Mouse (Mus musculus): ENCODE measurements around the gene Inmt. TPM values are rescaled to one million over a fixed set of nuclear protein-coding genes. Genes with fewer than 3 reads are reported as not detected.

Gene Inmt
- polyA plus RNA-seq, 2 experiments: 0.09 to 0.13 TPM

- Histone ChIP-seq H3K4me3 (ENCODE audit: insufficient read depth in 1 of 2, low read depth in 2 of 2, low read length in 2 of 2) (no peak overlapping the region), H3K9me3 (ENCODE audit: control insufficient read depth, low read length) (no peaks in the 10 kb centered on the region), H3K27me3 (ENCODE audit: control insufficient read depth, insufficient read depth, low read length) (no peaks in the 10 kb centered on the region), H3K9ac (replicated peaks) (no peak overlapping the region), H3K27ac (no peak overlapping the region), H3K4me1 (replicated peaks; ENCODE audit: control insufficient read depth in 2 of 2, insufficient read depth in 2 of 2, low read length in 1 of 2) (no peaks in the 10 kb centered on the region), H3K36me3 (replicated peaks; ENCODE audit: control insufficient read depth, insufficient read depth, low read depth) (no peaks in the 10 kb centered on the region), H3K4me2 (ENCODE audit: low read depth) (no peak overlapping the region)
- TF ChIP-seq CTCF (IDR thresholded peaks at IDR 0.05; ENCODE audit: low read depth) (no peak), EP300 (IDR thresholded peaks at IDR 0.05; ENCODE audit: low read depth) (no peak)
- no peak for DNase-seq (ENCODE audit: low read depth in 3 of 3, low spot score in 3 of 3)
- 39% methylated on average over 1 of the region's 1 CpGs for WGBS (ENCODE audit: insufficient replicate concordance)
- no peak for ATAC-seq (ENCODE audit: insufficient read depth)
Observed at GRCm38 (mm10) chr6:55159256-55159655, 15.6 kb downstream of the Inmt start.

- ATAC-seq (ENCODE audit: insufficient read depth): no peak
- no peak overlapping the region for H3K9ac ChIP-seq (replicated peaks)
- H3K9me3 ChIP-seq (ENCODE audit: control insufficient read depth, low read length): no peaks in the 10 kb centered on the region
- TF ChIP-seq EP300 (IDR thresholded peaks at IDR 0.05; ENCODE audit: low read depth) (no peak), CTCF (IDR thresholded peaks at IDR 0.05; ENCODE audit: low read depth) (no peak)
- no peaks in the 10 kb centered on the region for H3K27me3 ChIP-seq (ENCODE audit: control insufficient read depth, insufficient read depth, low read length)
- WGBS (ENCODE audit: insufficient replicate concordance): 73% methylated on average over 3 of the region's 3 CpGs
- no peak overlapping the region for H3K27ac ChIP-seq
- no peak overlapping the region for H3K4me3 ChIP-seq (ENCODE audit: insufficient read depth in 1 of 2, low read depth in 2 of 2, low read length in 2 of 2)
- DNase-seq (ENCODE audit: low read depth in 3 of 3, low spot score in 3 of 3): no peak
- H3K4me2 ChIP-seq (ENCODE audit: low read depth): no peak overlapping the region
- peaks cover 0 to 5% of the 10 kb centered on the region in 2 experiments; a peak in 2 of 4 replicates for H3K4me1 ChIP-seq (replicated peaks; ENCODE audit: control insufficient read depth in 2 of 2, insufficient read depth in 2 of 2, low read length in 1 of 2)
- H3K36me3 ChIP-seq (replicated peaks; ENCODE audit: control insufficient read depth, insufficient read depth, low read depth): no peaks in the 10 kb centered on the region
Observed at GRCm38 (mm10) chr6:55152226-55152625, 22.6 kb downstream of the Inmt start.

- 51% methylated on average over 4 of the region's 4 CpGs for WGBS (ENCODE audit: insufficient replicate concordance)
- no peaks in the 10 kb centered on the region for H3K27me3 ChIP-seq (ENCODE audit: control insufficient read depth, insufficient read depth, low read length)
- no peak for TF ChIP-seq CTCF (IDR thresholded peaks at IDR 0.05; ENCODE audit: low read depth)
- TF ChIP-seq EP300 (IDR thresholded peaks at IDR 0.05; ENCODE audit: low read depth): no peak
- no peak overlapping the region for H3K27ac ChIP-seq
- no peaks in the 10 kb centered on the region for H3K9me3 ChIP-seq (ENCODE audit: control insufficient read depth, low read length)
- H3K9ac ChIP-seq (replicated peaks): no peak overlapping the region
- H3K4me1 ChIP-seq (replicated peaks; ENCODE audit: control insufficient read depth in 2 of 2, insufficient read depth in 2 of 2, low read length in 1 of 2): peaks cover 0 to 5% of the 10 kb centered on the region in 2 experiments; a peak in 2 of 4 replicates
- H3K4me2 ChIP-seq (ENCODE audit: low read depth): no peak overlapping the region
- no peak overlapping the region for H3K4me3 ChIP-seq (ENCODE audit: insufficient read depth in 1 of 2, low read depth in 2 of 2, low read length in 2 of 2)
- DNase-seq (ENCODE audit: low read depth in 3 of 3, low spot score in 3 of 3): no peak
- no peak for ATAC-seq (ENCODE audit: insufficient read depth)
- no peaks in the 10 kb centered on the region for H3K36me3 ChIP-seq (replicated peaks; ENCODE audit: control insufficient read depth, insufficient read depth, low read depth)
Observed at GRCm38 (mm10) chr6:55146138-55146537, 28.7 kb downstream of the Inmt start.

GRCm38 (mm10) chr6:55145285-55145684, 29.6 kb downstream of the Inmt start:
- Histone ChIP-seq H3K4me2 (ENCODE audit: low read depth) (no peak overlapping the region), H3K27me3 (ENCODE audit: control insufficient read depth, insufficient read depth, low read length) (no peaks in the 10 kb centered on the region), H3K36me3 (replicated peaks; ENCODE audit: control insufficient read depth, insufficient read depth, low read depth) (no peaks in the 10 kb centered on the region), H3K9ac (replicated peaks) (no peak overlapping the region), H3K9me3 (ENCODE audit: control insufficient read depth, low read length) (no peaks in the 10 kb centered on the region), H3K4me3 (ENCODE audit: insufficient read depth in 1 of 2, low read depth in 2 of 2, low read length in 2 of 2) (no peak overlapping the region), H3K27ac (no peak overlapping the region), H3K4me1 (replicated peaks; ENCODE audit: control insufficient read depth in 2 of 2, insufficient read depth in 2 of 2, low read length in 1 of 2) (peaks cover 0 to 5% of the 10 kb centered on the region in 2 experiments; a peak in 2 of 4 replicates)
- WGBS (ENCODE audit: insufficient replicate concordance): 52% methylated on average over 5 of the region's 5 CpGs
- no peak for TF ChIP-seq CTCF (IDR thresholded peaks at IDR 0.05; ENCODE audit: low read depth)
- TF ChIP-seq EP300 (IDR thresholded peaks at IDR 0.05; ENCODE audit: low read depth): no peak
- no peak for DNase-seq (ENCODE audit: low read depth in 3 of 3, low spot score in 3 of 3)
- ATAC-seq (ENCODE audit: insufficient read depth): no peak

GRCm38 (mm10) chr6:55138343-55138742, 36.5 kb downstream of the Inmt start:
- Histone ChIP-seq H3K9ac (replicated peaks) (no peak overlapping the region), H3K4me3 (ENCODE audit: insufficient read depth in 1 of 2, low read depth in 2 of 2, low read length in 2 of 2) (no peak overlapping the region), H3K4me1 (replicated peaks; ENCODE audit: control insufficient read depth in 2 of 2, insufficient read depth in 2 of 2, low read length in 1 of 2) (no peaks in the 10 kb centered on the region), H3K4me2 (ENCODE audit: low read depth) (no peak overlapping the region), H3K27ac (no peak overlapping the region), H3K9me3 (ENCODE audit: control insufficient read depth, low read length) (no peaks in the 10 kb centered on the region), H3K36me3 (replicated peaks; ENCODE audit: control insufficient read depth, insufficient read depth, low read depth) (no peaks in the 10 kb centered on the region), H3K27me3 (ENCODE audit: control insufficient read depth, insufficient read depth, low read length) (no peaks in the 10 kb centered on the region)
- DNase-seq (ENCODE audit: low read depth in 3 of 3, low spot score in 3 of 3) (no peak), ATAC-seq (ENCODE audit: insufficient read depth) (no peak)
- TF ChIP-seq CTCF (IDR thresholded peaks at IDR 0.05; ENCODE audit: low read depth): no peak
- TF ChIP-seq EP300 (IDR thresholded peaks at IDR 0.05; ENCODE audit: low read depth): no peak
